Mouse (Mus musculus) gastrocnemius, postnatal 36 days (tissue): Measurements from ENCODE around the gene Dhx58. TPM values are rescaled to one million over a fixed set of nuclear protein-coding genes. Genes with fewer than 3 reads are reported as not detected.
"Not testable (repeated sequence)": the region's sequence is repeated elsewhere in the genome, so short reads cannot be mapped to it uniquely, and the experiment has no call there.

Source experiments
- DNase-seq, 2 experiments: peaks; one replicate each; pipeline ENCODE4 v3.0.0; 2022
- intact Hi-C: fragments of 180-260 bp; cut with DNase I; formaldehyde crosslinking; loops from one replicate; pipeline ENCODE4 v1.15.1; 2025
- total RNA-seq, 2 experiments: library from RNA; stranded (reverse); gene quantifications; 2 replicates each; pipeline ENCODE4 v1.2.3; 2021

Dhx58 gene
- total RNA-seq, 2 experiments from 2014 or later: 1.0 to 1.1 TPM

DNA sequence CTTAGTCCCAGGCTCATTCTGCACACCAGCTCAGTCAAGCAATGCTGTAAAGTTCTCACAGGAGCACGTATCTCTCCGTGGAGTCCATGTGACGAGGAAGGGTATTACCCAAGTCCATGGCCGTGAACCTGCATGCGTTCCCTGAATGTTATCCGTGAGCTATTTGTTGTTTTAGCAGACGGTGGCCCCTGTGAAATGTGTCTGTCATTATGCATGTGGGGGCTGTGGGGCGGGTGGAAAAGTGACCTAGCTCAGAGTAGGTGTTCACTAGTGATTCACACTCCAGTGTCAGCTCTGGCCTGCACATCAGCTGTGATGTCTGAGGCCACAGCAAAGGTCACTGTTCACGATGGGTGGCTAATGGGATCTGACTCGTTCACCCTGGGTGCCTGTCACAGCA lies 44.3 kb downstream of the Dhx58 start:
- intact Hi-C loops: no loop called here
- no peak for DNase-seq

DNA sequence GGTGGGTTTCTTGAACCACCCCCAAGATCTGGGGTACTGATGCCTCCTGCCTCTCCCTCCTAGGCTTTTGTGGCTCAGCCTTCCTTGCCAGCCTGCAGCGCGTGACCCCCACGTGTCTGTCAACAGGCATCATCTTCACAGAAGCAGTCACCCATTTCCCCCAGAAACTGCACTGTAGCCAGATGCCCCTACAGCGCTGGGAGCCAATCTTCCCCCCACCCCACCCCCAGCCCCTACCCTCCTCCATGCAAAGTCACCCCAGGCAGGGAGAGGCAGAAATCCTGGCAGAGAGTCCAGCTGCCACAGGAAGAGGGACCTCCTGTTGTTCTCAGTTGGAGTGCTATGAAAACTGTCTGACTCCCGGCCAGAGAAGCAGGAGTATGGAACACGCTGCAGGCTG lies 47.6 kb downstream of the Dhx58 start:
- DNase-seq: no peak
- intact Hi-C loops: no loop called here

DNA sequence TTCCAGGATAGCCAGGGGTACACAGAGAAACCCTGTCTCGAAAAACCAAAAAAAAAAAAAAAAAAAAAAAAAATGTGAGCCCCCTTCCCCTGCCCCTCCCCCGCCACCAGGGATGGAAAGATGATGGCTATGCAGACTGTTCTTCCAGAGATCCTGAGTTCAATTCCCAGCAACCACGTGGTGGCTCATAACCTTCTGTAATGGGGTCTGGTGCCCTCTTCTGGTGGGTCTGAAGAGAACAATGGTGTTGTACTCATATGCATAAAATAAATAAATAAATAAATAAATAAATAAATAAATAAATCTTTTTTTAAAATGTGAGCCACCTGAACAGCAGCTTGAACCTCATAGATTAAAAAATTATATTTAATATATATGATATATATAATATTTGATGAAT lies 48.5 kb downstream of the Dhx58 start:
- intact Hi-C loops: not testable (repeated sequence)

DNA sequence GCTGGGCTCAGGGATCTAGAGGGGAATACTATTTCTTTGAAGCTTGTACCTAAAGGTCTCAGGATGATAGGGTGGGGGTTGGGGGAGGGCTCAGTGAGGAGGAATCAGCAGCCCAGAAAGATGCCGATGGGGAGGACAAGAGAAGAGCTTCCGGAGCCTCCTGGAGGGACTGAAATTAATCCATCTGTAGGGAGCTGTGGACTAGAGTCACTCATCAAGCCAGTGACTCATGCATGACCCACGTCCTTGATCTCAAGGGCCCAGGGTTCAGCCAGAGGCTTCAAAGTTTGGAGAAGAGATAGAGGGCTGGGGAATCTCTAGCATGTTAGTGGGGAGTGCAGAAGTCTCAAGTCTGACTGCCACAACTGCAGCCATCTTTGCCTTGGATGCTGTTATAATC lies 52.3 kb downstream of the Dhx58 start:
- intact Hi-C loops: no loop called here
- no peak for DNase-seq

More for the DNA sequence above, 48.5 kb downstream of the Dhx58 start:
- not testable (repeated sequence) for DNase-seq

DNA sequence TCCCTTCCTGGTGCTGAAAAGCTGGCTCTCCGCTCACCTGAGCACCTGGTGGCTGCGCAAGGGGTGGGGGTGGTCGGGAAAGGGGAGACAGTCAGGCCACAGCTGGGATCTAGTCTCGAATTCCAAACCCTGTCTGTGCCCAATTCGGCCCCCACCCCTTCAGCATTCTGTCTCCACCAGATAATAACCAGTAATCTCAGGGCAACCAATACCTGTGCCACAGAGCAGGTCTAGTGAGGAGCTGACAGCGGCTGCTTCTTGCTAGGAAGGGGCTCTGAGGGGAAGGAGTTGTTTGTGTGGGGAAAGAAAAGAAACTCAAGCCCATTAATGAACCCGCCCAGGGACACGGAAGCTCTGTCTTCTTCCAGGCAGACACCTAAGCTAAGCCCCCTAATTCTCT lies 52.9 kb downstream of the Dhx58 start:
- no peak for DNase-seq
- intact Hi-C loops: no loop called here

DNA sequence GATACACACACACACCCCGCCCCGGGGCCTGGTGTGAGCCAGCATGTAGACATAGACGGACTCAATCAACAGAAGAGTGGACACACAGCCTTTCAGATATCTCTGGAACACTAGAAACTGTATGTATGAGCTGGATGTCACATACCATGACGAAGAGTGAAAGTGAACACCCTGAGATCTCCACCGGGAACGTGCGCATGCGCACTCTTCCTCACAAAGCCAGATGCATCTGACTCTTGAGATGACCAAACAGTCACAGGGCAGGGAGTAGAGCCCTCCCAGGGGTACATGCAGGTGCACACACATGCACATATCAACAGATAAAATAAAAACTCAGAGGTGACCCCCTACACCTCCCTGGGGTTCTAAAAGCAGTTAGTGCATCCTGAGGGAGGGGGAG lies 55.7 kb downstream of the Dhx58 start:
- no peak for DNase-seq
- intact Hi-C loops: no loop called here

DNA sequence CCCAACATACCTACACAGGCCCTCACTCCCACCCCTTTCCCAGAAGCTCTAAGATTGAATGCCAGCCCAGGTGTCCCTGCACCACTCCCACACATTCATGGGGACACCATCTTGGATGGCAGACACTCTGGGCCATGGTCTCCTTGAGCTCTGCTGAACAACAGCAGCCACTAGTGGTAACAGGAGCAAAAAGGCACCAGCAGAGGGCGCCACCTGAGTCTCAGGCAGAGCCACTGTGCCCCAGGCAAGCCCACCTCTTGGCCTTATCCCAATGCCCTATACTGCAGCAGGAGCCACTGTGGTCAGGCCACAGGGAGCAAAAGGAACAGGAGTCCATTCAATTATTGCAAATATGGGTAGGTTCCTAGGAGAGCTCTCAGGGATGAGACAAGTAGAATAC lies 57.8 kb downstream of the Dhx58 start:
- no peak for DNase-seq
- intact Hi-C loops: no loop called here

Other genes starting within 250 kb of the Dhx58 start
- 1 to 10 TPM; 3.3 to 3.7 TPM for gene Klhl11, start 231.5 kb downstream of the Dhx58 start, total RNA-seq
- 10 to 100 TPM; 10.4 to 13.6 TPM for gene Acly, start 176.3 kb downstream of the Dhx58 start, total RNA-seq
- under 1 TPM; 0.10 to 0.54 TPM for gene Ttc25, start 158.7 kb downstream of the Dhx58 start, total RNA-seq
- 1 to 10 TPM; 4.3 to 7.3 TPM for gene Cnp, start 129.4 kb downstream of the Dhx58 start, total RNA-seq
- 10 to 100 TPM; 18.6 to 19.1 TPM for gene Nkiras2, start 85.0 kb downstream of the Dhx58 start, total RNA-seq
- gene Dnajc7, start 84.1 kb downstream of the Dhx58 start, total RNA-seq: 100 to 1,000 TPM; 105 to 110 TPM
- under 1 TPM; 0.25 to 0.38 TPM for gene Zfp385c, start 11.8 kb downstream of the Dhx58 start, total RNA-seq
- gene Kat2a, start 8.2 kb upstream of the Dhx58 start, total RNA-seq: 10 to 100 TPM; 10.4 to 10.9 TPM
- not detected for gene Hspb9, start 9.6 kb upstream of the Dhx58 start, total RNA-seq
- 10 to 100 TPM; 35.0 to 44.5 TPM for gene Rab5c, start 33.9 kb upstream of the Dhx58 start, total RNA-seq
- not detected for gene Kcnh4, start 55.7 kb upstream of the Dhx58 start, total RNA-seq
- gene Hcrt, start 58.7 kb upstream of the Dhx58 start, total RNA-seq: not detected
- 1 to 10 TPM; 4.4 to 5.0 TPM for gene Ghdc, start 66.7 kb upstream of the Dhx58 start, total RNA-seq
- 100 to 1,000 TPM; 103 to 135 TPM for gene Stat5b, start 146.5 kb upstream of the Dhx58 start, total RNA-seq
- 10 to 100 TPM in 1 of 2 experiments, 1 to 10 TPM in 1; 8.4 to 11.8 TPM for gene Stat5a, start 155.1 kb upstream of the Dhx58 start, total RNA-seq
- 10 to 100 TPM; 38.8 to 42.9 TPM for gene Stat3, start 235.3 kb upstream of the Dhx58 start, total RNA-seq